Mouse (Mus musculus) liver, embryonic 14.5 days (tissue): ENCODE data around the gene A230050P20Rik.

ENCODE experiments used
- CTCF ChIP-seq: IDR thresholded peaks from 2 replicates; pipeline ENCODE4 v1.5.1; 2016; ENCODE audit warnings: antibody characterized with exemption, low read depth, control low read depth
- EP300 ChIP-seq: IDR thresholded peaks from 2 replicates; pipeline ENCODE4 v1.6.1; 2016; ENCODE audit warnings: antibody characterized with exemption, low read depth

DNA sequence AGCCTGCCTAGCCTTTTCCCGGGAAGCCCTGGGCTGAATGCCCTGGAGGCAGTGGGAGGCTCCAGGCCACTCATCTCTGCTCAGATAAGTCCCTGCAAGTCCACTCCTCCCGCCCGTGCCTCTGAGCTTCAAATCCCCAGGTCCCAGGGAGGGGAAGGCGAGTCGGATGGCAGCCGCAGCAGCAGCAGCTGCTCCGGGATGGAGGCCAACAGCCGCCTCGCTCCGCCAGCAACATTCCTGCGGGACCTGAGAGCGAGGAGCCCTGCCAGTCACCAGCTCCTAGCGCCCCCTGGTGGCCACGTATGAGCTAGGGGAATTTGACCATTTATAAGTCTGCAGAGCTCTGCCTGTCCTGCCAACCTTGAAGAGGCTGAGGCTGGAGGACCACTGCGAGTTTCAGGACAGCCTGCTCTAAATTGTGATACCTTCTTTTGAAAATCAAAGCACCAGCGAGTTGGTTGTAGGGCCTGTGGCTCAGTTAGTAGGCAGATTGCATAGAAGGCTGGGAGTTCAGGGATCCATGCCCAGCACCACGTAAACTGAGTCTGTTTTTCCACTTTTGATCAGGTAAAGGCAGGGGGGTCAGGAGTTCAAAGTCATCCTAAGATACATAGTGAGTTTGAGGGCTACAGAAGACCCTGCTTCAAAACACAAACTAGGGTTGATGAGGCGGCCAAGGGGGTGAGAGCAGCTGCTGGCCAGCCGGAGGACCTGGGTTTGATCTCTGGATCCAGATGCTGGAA lies 37.4 kb upstream of the A230050P20Rik start:
- TF ChIP-seq EP300 (no peak), CTCF (peak; percentile 97)
